Mouse (Mus musculus): Measurements from ENCODE around the gene Nim1k.

DNA sequence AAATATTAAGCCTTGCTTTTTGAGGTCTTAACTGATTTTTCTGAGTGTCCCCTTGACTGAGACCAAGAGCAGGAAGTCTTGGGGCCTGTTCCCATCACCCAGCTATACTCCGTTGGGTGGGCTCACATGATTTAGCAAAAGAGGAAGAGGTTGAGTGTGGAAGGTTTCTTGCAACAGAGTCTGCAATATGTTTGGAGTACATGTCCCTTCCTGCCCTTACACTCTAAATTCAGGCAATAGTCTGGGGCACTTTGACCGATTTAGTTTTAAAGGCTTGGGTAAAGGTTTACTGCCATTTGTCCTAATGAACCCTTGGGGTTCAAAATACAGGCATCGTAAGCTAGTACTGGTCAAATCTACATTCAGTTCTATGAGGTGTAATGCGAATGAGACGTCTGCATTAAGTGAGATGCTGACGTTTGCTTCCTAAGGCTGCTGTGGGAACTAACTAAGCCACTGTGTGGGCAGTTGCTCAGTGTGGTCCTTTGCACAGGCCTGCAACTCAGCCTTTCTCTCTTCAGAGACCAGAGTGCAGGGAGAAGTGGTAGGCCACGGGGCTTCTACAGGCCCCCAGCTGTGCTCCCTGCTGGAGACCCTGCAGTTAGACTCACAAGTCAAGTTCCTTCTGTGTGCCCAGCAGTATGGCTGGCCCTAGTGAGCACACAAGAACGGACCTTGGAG, 42.4 kb downstream of the Nim1k start:
- TF ChIP-seq POLR2A (IDR thresholded peaks at IDR 0.05; ENCODE audit: control insufficient read depth, extremely low read depth, insufficient read depth, low read length, poor library complexity) (no peak), CTCF (IDR thresholded peaks at IDR 0.05; ENCODE audit: borderline replicate concordance, control insufficient read depth, extremely low read depth, insufficient read depth, low read length, poor library complexity) (no peak)

Measured in thymus, adult 2 months (tissue).